Mouse (Mus musculus): ENCODE results near the gene Gpr182.

GRCm38 (mm10) chr10:127755246-127755645 is 3.7 kb upstream of the Gpr182 start:
- no peak for TF ChIP-seq CTCF (IDR thresholded peaks at IDR 0.05 in 2 of 3, conservative IDR thresholded peaks at IDR 0.05 in 1 of 3; ENCODE audit: control insufficient read depth in 1 of 3, insufficient read depth in 1 of 3, low read depth in 2 of 3, low read length in 3 of 3, poor library complexity in 1 of 3, severe bottlenecking in 1 of 3)
- no peak for TF ChIP-seq EP300 (IDR thresholded peaks at IDR 0.05; ENCODE audit: low read depth in 1 of 2, low read length in 2 of 2)
- TF ChIP-seq ELF1 (IDR thresholded peaks at IDR 0.05; ENCODE audit: low read depth, low read length): no peak
- no peak for TF ChIP-seq SIN3A (IDR thresholded peaks at IDR 0.05; ENCODE audit: low read length)
- no peak for TF ChIP-seq CHD1 (IDR thresholded peaks at IDR 0.05; ENCODE audit: low read depth, low read length)
- no peak for TF ChIP-seq POLR2A (IDR thresholded peaks at IDR 0.05; ENCODE audit: control insufficient read depth in 1 of 2, insufficient read depth in 1 of 2, low read depth in 1 of 2, low read length in 2 of 2, poor library complexity in 1 of 2)
- TF ChIP-seq ZKSCAN1 (IDR thresholded peaks at IDR 0.05; ENCODE audit: low read depth, low read length): no peak
- TF ChIP-seq JUND (IDR thresholded peaks at IDR 0.05; ENCODE audit: low read depth, low read length): no peak

All from MEL (cell line).